Mouse (Mus musculus): ENCODE results near the gene Vmn1r44.
A peak's percentile ranks its signal among the peaks of the same experiment; 100 is the strongest.
"Not testable (repeated sequence)": the region's sequence is repeated elsewhere in the genome, so short reads cannot be mapped to it uniquely, and the experiment has no call there.

Vmn1r44 gene

DNA sequence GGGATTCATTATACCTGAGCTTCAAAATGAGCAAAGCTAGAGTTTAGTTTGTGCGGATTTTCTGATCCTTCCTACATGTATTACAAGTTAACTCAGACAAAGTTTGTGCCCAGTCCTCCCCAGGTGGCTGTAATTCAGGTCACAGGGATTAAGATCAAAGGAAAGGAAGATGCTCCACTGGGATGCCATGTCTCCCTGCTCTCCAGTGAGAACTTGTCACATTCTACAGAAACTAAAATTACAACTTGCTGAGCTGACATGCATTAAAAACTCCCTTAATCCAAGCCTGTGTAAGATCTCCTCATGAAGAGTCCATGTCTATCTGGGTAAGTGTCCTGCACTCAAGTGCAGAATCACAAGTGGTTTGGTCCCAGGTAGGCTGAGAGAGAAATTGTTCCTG, at the start of gene Vmn1r44:
Gene Vmn1r44 (plus strand): TSS at position 301 of the 400 bp plus-strand sequence.
- no peak for DNase-seq (ENCODE audit: low spot score)

- no peak for DNase-seq (ENCODE audit: low spot score)
Observed at GRCm38 (mm10) chr6:89857552-89857951, 25.9 kb upstream of the Vmn1r44 start.

DNA sequence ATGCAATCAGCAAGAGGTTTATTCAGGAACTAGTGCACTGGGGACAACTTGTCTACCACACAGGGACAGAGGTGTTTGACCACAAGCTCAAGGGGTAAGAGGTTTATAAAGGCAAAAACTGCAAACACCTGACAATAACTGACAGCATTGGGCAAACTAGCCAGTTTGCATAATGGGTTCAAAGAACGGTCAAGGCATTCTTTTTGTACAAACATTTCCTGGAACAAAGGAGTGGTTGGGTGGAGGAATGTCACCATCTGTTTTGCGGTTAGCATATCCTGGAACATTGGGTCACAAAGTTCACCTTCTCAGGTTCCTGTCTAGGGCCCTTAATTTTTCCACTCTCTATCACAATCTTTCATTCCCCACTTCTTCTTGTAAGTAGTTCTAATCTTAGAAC, 23.6 kb upstream of the Vmn1r44 start:
- peak; percentile 21 for DNase-seq (ENCODE audit: low spot score)

DNA sequence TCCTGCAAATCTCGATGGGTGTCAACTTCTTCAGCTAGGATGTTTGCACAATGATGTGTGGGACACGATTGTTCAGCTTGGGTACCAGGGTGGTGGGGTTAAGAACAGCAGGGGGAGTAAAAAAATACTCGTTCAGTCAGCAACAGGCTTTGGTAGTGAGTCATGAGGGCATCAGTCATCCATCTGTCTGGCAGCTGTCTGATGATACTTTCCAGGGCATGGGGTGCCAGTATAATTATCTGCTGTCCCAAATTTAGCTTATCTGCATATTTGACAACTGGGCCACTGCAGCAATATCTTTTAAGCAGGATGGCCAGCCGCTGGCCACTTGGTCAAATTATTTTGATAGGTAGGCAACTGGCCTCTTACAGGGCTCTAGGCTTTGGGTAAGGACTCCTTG, 19.7 kb upstream of the Vmn1r44 start:
- no peak for DNase-seq (ENCODE audit: low spot score)

DNA sequence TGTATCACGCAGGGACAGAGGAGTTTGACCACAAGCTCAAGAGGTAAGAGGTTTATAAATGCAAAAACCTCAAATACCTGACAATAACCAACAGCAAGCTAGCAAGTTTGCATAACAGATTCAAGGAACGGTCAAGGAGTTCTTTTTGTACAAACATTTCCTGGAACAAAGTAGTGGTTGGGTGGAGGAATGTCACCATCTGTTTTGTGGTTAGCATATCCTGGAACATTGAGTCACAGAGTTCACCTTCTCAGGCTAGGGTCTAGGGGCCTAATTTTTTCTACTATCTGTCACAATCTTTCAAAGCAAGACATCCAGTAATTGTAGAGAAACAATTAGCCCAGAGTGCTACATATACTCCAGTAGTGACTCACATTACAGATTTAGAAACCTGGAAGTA, 16.2 kb upstream of the Vmn1r44 start:
- DNase-seq (ENCODE audit: low spot score): no peak

DNA sequence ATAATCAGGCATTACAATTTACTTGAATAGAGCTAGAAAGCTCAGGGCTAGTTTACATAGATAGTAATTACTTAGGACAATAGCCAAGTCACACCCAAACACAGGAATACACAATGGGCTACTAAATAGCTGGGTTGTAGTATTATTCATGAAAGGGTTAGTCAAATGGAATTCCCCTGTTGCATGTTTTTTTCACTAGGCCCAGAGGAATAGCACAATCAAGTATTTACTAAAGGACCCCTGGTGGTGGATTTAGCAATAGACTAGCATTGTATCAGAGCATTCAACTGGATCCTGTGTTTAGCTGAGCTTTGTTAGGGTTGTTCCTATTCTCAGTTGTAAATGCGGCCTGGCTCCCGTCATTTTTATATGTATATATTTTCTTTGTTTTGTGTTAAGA, 15.5 kb upstream of the Vmn1r44 start:
- DNase-seq (ENCODE audit: low spot score): no peak

DNA sequence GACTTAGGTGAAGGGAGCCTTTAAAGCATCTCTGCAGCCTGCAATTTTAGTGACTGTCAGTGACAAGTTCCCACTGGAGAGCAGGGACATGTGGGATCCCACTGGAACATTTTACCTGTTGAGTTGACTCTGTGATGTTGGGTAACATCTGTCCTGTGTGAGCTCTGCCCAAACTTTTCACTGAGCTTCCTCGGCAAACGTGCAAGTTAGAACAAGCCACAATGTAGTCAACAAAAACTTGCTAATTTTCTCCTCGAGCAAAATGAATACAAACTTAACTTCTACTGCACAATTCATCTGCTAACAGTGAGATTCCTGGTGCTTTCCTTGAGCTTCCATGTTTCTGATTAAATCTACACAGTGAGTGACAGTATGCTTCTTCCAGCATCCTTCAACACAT, 7.1 kb upstream of the Vmn1r44 start, which contains the start of the genes Vmn1r42 and Vmn1r43:
Gene Vmn1r42 (minus strand): TSS at position 101 of the 400 bp plus-strand sequence.
Gene Vmn1r43 (minus strand): TSS at position 101 of the 400 bp plus-strand sequence.
- not testable (repeated sequence) for DNase-seq (ENCODE audit: low spot score)

GRCm38 (mm10) chr6:89876963-89877362, 6.5 kb upstream of the Vmn1r44 start:
- DNase-seq (ENCODE audit: low spot score): no peak

DNA sequence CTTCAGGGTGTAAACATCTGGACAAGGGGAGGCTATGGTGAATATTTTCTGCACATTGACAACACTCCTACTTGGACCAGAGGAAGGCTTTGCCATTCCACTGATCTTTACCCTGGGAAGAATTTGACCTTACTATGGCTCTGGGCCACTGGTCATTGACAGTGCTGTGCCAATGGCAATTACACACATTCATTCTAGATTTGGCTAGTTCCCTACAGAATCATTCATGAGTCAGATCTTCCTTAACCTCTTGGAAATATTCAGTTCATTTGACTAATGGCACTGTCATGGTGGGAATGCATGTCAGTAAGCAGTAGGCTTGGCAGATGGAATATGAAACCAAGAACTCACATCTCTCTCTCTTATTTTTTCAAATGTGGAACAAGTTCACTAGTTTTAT, 2.6 kb upstream of the Vmn1r44 start:
- no peak for DNase-seq (ENCODE audit: low spot score)

GRCm38 (mm10) chr6:89883812-89884211, 352 bp downstream of the Vmn1r44 start:
- DNase-seq (ENCODE audit: low spot score): no peak

DNA sequence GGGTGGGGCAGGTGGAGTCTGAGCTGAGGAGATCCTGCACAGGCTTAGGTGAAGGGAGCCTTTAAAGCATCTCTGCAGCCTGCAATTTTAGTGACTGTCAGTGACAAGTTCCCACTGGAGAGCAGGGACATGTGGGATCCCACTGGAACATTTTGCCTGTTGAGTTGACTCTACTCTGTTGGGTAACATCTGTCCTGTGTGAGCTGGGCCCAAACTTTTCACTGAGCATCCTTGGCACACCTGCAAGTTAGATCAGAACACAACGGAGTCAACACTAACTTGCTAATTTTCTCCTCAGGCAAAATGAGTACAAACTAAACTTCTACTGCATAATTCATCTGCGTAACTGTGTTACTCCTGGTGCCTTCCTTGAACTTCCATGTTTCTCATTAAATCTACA, 57.0 kb downstream of the Vmn1r44 start, which contains the start of gene Vmn1r45:
Gene Vmn1r45 (minus strand): TSS at position 101 of the 400 bp plus-strand sequence.
- DNase-seq (ENCODE audit: low spot score): not testable (repeated sequence)

DNA sequence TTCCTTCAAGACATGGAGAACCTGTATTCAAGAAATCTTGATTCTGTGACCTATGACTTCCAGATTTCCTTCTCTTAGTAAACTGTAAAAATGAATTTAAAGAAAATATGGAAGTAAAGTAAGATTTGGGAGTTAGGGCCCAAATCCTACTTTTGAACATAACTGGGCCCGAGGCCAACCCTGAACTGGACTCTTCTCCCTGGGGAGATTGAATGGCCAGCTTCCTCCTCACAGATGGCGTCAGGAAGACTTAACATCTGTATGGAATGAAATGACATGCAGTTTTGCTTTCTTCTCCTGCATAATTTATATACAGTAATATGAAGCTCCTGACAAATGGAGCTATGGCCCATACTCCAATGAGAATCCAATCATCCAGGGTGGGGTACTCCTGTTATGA, 57.5 kb downstream of the Vmn1r44 start:
- no peak for DNase-seq (ENCODE audit: low spot score)

All from yolk sac, embryonic 10.5 days (tissue).